Mouse (Mus musculus) midbrain, embryonic 12.5 days (tissue): ENCODE results near the gene Upk2. TPM values are rescaled to one million over a fixed set of nuclear protein-coding genes. Genes with fewer than 3 reads are reported as not detected.
"Not testable (repeated sequence)": the region's sequence is repeated elsewhere in the genome, so short reads cannot be mapped to it uniquely, and the experiment has no call there.

ENCODE experiments used
- ATAC-seq: fragments of 200-750 bp; cut with Nextera tagmentation; 2 replicates; pipeline ENCODE4 v1.8.0; 2017; ENCODE audit warnings: low read depth, moderate TSS enrichment, moderate library complexity; ENCODE audit not compliant: low FRiP score
- H3K27ac ChIP-seq: fragments of 300-500 bp; sonication (generic); replicated peaks from 2 replicates; pipeline ENCODE4 v1.5.1; 2016; ENCODE audit warnings: mild to moderate bottlenecking
- H3K27me3 ChIP-seq: fragments of 300-500 bp; sonication (generic); 2 replicates; pipeline ENCODE4 v1.6.1; 2016; ENCODE audit warnings: mild to moderate bottlenecking
- H3K36me3 ChIP-seq: fragments of 300-500 bp; sonication (generic); 2 replicates; pipeline ENCODE4 v1.6.1; 2016
- H3K4me1 ChIP-seq: fragments of 300-500 bp; sonication (generic); 2 replicates; pipeline ENCODE4 v1.6.1; 2016
- H3K4me2 ChIP-seq: fragments of 300-500 bp; sonication (generic); replicated peaks from 2 replicates; pipeline ENCODE4 v1.6.1; 2016; ENCODE audit warnings: mild to moderate bottlenecking, moderate library complexity
- H3K4me3 ChIP-seq: fragments of 300-500 bp; sonication (generic); 2 replicates; pipeline ENCODE4 v1.5.1; 2016; ENCODE audit warnings: mild to moderate bottlenecking
- H3K9ac ChIP-seq: fragments of 300-500 bp; sonication (generic); replicated peaks from 2 replicates; pipeline ENCODE4 v1.6.1; 2016; ENCODE audit warnings: mild to moderate bottlenecking, moderate library complexity
- H3K9me3 ChIP-seq: fragments of 300-500 bp; sonication (generic); 2 replicates; pipeline ENCODE4 v1.6.1; 2016; ENCODE audit warnings: mild to moderate bottlenecking
- WGBS: fragments of 180-500 bp; shearing (Covaris S2); methylation state at CpG from one replicate; pipeline ENCODE4 v1.1.7; 2016; 5-methylcytosine and 5-hydroxymethylcytosine counted together
- polyA plus RNA-seq: library from polyadenylated mRNA; unstranded; fragments of >200 nt; fragmentation: Nextera tagmentation; extraction: Ambion mirVana; gene quantifications from 2 replicates; pipeline ENCODE4 v1.2.1, GENCODE M21; 2016

Gene Upk2
- polyA plus RNA-seq, 1 experiment from 2014 or later = not detected

DNA sequence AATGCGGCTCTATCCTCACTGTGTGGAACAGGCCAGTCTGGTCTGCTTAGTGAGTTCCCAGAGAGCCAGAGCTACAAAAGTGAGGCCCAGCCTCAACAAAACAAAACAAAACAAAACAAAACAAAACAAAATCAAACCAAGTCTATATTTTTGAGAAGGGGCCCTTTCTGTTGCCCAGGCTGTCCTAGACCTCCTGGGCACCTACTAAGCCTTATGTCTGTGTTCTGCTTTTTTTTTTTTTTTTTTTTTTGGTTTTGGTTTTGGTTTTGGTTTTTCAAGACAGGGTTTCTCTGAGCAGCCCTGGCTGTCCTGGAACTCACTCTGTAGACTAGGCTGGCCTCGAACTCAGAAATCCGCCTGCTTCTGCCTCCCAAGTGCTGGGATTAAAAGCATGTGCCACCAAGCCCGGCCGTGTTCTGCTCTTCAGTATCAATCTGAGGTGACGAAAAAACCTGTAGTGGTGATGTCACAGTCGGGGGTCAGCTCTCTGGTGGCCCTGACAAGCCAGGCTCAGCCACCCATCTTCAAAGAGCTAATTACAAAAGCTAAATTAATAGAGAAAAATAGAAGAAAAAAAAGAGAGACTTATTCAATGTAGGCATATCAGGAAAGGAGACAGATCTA lies 10.3 kb downstream of the Upk2 start:
- not testable (repeated sequence) for H3K36me3 ChIP-seq, H3K4me1 ChIP-seq, ATAC-seq, H3K4me3 ChIP-seq, H3K9me3 ChIP-seq, H3K27me3 ChIP-seq, H3K4me2 ChIP-seq, H3K27ac ChIP-seq, H3K9ac ChIP-seq
- WGBS = 85% methylated on average over 7 of the region's 7 CpGs

DNA sequence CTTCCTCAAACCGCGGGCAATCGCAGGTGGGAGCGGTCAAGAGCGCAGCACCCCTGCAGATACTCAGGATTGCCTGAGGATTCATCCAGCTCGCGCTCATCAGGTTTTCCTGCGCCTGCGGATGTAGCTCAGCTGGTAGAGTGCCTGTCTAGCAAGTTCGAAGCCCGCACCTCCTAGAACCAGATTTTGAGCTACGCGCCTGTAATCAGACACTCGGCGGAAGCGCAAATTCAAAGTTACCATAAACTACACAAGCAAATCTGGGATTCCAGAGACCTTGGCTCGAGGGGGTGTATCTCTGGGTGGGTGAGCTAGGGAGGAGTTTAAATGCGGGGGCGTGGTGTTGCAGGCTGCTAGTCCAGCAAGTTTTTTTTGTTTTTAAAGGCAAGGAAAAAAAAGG lies 13.8 kb downstream of the Upk2 start, which contains the start of gene Foxr1:
Gene Foxr1, minus strand, starts transcription at position 176 of the 400 bp plus-strand sequence.
- Histone ChIP-seq H3K4me3 (no peak within 1 kb of the TSS), H3K4me1 (no peaks in the 10 kb centered on the region), H3K9ac (no peak within 1 kb of the TSS), H3K27ac (no peak within 1 kb of the TSS), H3K36me3 (no peaks in the 10 kb centered on the region), H3K27me3 (no peaks in the 10 kb centered on the region), H3K4me2 (no peak within 1 kb of the TSS), H3K9me3 (no peaks in the 10 kb centered on the region)
- ATAC-seq = no peak
- WGBS = 76% methylated on average over 19 of the region's 19 CpGs

DNA sequence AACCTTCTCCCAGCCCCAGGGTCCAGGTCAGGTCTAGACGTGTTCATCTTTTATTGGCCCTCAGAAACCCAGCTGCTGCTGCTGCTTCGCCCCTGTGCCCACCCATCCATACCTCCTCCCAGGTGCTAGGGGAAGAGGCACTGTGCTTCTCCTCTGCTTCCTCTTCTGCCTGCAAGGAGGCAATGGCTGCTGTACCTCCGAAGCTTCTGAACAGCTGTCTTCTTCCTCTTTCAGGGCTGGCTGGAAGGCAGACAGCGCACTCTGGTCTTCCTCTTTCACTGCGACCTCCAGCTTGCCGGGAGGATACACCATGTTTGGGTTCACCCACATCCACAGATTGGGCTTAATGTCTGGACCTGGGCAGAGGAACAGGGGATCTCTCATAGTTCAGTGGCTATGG lies 19.0 kb downstream of the Upk2 start:
- WGBS = 83% methylated on average over 6 of the region's 6 CpGs
- no peak for ATAC-seq
- no peak overlapping the region for H3K9ac ChIP-seq

DNA sequence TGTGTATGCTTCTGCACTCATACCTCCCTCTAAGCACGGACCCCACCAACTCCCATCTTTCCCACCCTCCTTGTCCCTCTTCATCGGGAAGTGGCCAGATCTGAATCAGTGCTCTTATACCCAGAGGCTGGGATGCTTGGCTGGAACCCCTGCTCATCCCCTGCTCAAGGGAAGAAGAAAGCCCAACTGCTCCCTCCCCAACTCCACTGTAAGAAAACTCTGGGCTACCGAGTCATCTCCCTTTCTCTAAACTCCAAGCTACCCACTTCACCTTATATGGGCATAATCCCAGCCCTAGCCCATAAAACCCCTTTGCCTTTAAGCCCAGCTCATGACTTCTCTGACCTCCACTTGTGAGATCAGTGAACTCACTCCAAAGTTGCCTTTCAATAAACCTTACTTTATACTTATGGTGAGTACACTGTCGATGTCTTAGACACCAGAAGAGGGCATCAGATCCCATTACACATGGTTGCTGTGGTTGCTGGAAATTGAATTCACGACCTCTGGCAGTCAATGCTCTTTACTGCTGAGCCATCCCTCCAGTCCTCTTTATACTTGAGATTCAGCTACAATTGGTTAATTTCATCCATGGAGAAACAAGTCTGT lies 22.1 kb downstream of the Upk2 start:
- whole genome bisulfite sequencing = 61% methylated on average over 5 of the region's 5 CpGs
- 0 out of 2 replicates have a peak, but pooled peaks cover 2% of the 10 kb centered on the region for H3K4me1 ChIP-seq
- no peaks in the 10 kb centered on the region for H3K9me3 ChIP-seq
- no peak overlapping the region for H3K27ac ChIP-seq
- H3K4me2 ChIP-seq = no peak overlapping the region
- H3K36me3 ChIP-seq = no peaks in the 10 kb centered on the region
- H3K9ac ChIP-seq = no peak overlapping the region
- no peak overlapping the region for H3K4me3 ChIP-seq
- no peak for ATAC-seq
- no peaks in the 10 kb centered on the region for H3K27me3 ChIP-seq

More for the DNA sequence above, 19.0 kb downstream of the Upk2 start:
- Histone ChIP-seq H3K4me3 (no peak overlapping the region), H3K36me3 (no peaks in the 10 kb centered on the region), H3K27ac (no peak overlapping the region), H3K9me3 (no peaks in the 10 kb centered on the region), H3K27me3 (no peaks in the 10 kb centered on the region), H3K4me2 (no peak overlapping the region), H3K4me1 (0 out of 2 replicates have a peak, but pooled peaks cover 2% of the 10 kb centered on the region)

DNA sequence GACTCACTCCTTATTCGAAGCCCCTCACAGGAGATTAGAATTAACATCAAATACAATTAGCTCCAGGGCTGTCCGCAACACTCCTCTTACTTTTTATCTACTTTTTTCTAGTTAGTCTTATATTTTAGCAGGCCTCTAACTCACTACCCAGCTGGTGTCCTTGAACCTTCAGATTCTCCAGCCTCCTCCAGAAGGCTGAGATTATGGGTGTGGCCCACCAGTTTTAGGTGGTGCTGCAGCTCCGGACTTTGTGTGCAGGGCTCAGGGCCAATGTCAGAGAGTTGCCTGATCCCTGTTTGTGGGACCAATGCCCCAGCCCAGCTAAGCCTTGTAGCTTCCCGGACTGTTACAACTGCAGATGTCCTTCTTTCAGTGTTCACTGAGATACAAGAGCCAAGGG lies 31.2 kb downstream of the Upk2 start:
- Histone ChIP-seq H3K4me2 (no peak overlapping the region), H3K27me3 (no peaks in the 10 kb centered on the region), H3K9me3 (no peaks in the 10 kb centered on the region), H3K4me1 (no peaks in the 10 kb centered on the region), H3K4me3 (no peak overlapping the region), H3K9ac (no peak overlapping the region), H3K36me3 (no peaks in the 10 kb centered on the region), H3K27ac (no peak overlapping the region)
- 94% methylated on average over 4 of the region's 4 CpGs for WGBS
- ATAC-seq = no peak

DNA sequence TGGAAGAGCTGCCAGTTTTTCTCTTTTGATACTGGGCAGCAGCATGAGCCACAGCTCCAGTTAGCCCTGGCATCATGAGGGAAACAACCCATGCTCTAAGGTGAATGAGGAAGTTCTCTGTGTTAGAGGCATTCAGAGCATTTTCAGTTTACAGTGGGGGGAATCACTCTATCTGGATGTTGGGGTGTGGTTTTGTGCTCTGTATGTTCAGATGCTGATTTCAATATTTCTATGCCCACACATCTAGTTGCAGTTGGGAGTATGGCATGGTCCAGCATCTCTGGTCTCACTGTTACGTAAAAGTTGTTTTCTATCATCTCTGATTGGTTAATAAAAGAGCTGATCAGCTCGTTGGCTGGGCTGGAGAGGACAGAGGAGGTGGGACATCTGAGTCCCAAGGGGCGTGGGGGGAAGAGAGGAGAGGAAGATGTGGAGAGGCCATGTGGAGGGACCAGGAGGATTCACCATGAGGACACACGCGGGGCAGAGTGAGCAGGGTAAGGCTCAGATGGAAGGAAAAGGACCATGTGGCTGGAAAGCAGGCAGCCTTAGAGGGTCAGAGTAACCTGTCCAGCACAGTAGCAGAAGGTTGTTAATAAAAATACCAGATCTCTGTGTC lies 34.4 kb downstream of the Upk2 start:
- no peaks in the 10 kb centered on the region for H3K9me3 ChIP-seq
- WGBS = 80% methylated on average over 5 of the region's 5 CpGs
- no peak for ATAC-seq

DNA sequence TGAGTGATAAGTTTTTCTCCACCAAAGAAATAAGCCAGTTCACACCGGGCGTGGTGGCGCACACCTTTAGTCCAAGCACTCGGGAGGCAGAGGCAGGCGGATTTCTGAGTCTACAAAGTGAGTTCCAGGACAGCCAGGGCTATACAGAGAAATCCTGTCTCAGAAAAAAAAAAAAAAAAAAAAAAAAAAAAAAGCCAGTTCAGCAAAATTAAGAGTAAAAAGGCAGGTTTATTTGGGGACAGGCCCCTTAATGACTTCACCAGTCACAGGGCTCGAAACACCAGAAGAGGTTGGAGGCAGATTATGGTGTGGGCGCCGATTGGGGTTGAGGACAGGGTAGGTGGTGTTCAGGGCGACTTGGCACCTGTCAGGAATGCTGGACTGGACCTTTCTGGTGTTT lies 35.0 kb downstream of the Upk2 start:
- ATAC-seq, H3K27me3 ChIP-seq: not testable (repeated sequence)
- WGBS = 96% methylated on average over 9 of the region's 9 CpGs

More for the DNA sequence above, 34.4 kb downstream of the Upk2 start:
- no peak overlapping the region for H3K4me2 ChIP-seq
- H3K4me3 ChIP-seq = no peak overlapping the region
- H3K27ac ChIP-seq = no peak overlapping the region
- H3K27me3 ChIP-seq = no peaks in the 10 kb centered on the region
- 0 out of 2 replicates have a peak, but pooled peaks cover 9% of the 10 kb centered on the region for H3K36me3 ChIP-seq
- H3K4me1 ChIP-seq = peaks cover 8% of the 10 kb centered on the region
- no peak overlapping the region for H3K9ac ChIP-seq

DNA sequence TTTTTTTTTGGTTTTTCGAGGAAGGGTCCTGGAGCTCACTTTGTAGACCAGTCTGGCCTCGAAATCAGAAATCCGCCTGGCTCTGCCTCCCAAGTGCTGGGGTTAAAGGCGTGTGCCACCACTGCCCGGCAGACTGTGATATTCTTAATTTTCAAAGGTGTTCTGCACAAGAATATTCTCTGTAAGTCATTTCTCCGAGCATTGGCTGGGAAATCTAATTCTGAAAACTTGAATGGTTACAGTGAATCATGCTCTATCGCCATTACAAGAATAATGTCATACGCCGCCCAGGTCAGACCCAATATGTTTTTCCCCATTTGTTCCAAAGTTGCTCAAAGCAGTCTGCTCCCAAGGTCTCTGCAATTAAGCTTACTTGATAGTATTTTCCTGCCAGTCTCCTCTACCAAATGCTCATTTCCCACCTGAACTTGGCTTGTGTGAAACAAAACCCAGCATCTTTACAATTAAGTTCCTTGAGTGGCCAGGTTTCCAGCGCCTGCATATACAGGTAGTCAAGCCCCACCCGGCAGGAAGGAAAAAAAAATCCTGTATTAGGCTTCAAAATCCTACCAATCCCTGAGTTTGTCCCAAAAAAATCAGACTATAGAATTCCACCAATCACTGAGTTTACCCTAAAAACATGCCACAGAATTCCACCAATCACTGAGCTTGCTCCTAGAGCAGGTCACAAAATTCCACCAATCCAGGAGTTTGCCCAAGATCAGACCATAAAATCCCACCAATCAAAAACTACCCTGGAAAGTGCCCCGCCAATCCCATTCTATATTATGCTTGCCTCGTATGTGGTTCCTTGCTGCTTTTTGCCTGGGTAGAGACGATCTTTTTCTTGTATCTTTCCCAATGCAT lies 36.0 kb downstream of the Upk2 start, which contains the start of gene Ccdc84:
Gene Ccdc84, minus strand, starts transcription at position 51 of the 867 bp plus-strand sequence.
- Histone ChIP-seq H3K9ac (peak within 1 kb of the TSS; percentile 87), H3K36me3 (0 out of 2 replicates have a peak, but pooled peaks cover 20% of the 10 kb centered on the region), H3K9me3 (no peaks in the 10 kb centered on the region), H3K4me2 (peak within 1 kb of the TSS; percentile 94), H3K27ac (peak within 1 kb of the TSS; percentile 80), H3K27me3 (no peaks in the 10 kb centered on the region), H3K4me3 (peak within 1 kb of the TSS; percentile 84), H3K4me1 (peaks cover 8% of the 10 kb centered on the region)
- WGBS = 81% methylated on average over 14 of the region's 14 CpGs
- no peak for ATAC-seq

More for the DNA sequence above, 35.0 kb downstream of the Upk2 start:
- H3K9me3 ChIP-seq, H3K4me1 ChIP-seq, H3K9ac ChIP-seq, H3K4me3 ChIP-seq, H3K27ac ChIP-seq, H3K4me2 ChIP-seq: not testable (repeated sequence)
- H3K36me3 ChIP-seq = 0 out of 2 replicates have a peak, but pooled peaks cover 10% of the 10 kb centered on the region

DNA sequence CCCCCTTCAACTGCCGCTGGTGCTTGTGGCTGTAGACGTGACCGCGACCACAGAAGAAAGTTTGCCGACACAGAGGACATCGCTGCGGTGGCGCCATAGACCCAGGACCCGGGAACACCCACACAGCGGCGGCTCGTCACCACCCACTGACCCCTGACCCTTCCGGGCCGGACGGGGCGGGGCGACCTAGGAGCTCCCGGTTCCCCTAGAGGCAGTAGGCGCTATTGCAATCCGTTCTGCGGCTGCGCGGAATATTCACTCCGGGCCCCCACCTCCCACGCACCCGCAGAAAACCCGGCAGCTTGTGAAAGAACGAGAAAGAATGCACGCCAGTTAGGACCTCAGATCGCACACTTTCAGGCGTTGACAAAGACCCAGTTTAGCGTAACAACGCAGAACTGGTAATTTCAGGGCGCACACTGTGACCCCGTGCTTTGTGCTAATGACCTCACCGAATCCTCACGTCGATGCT lies 36.8 kb downstream of the Upk2 start:
- Histone ChIP-seq H3K36me3 (peaks cover 28% of the 10 kb centered on the region), H3K9ac (peak overlapping the region; percentile 87), H3K4me2 (peak overlapping the region; percentile 94), H3K9me3 (no peaks in the 10 kb centered on the region), H3K4me1 (peaks cover 8% of the 10 kb centered on the region), H3K27me3 (no peaks in the 10 kb centered on the region), H3K27ac (peak overlapping the region; percentile 80), H3K4me3 (peak overlapping the region; percentile 84)
- under 1% methylated on average over 38 of the region's 38 CpGs for WGBS
- peak; percentile 88 for ATAC-seq

DNA sequence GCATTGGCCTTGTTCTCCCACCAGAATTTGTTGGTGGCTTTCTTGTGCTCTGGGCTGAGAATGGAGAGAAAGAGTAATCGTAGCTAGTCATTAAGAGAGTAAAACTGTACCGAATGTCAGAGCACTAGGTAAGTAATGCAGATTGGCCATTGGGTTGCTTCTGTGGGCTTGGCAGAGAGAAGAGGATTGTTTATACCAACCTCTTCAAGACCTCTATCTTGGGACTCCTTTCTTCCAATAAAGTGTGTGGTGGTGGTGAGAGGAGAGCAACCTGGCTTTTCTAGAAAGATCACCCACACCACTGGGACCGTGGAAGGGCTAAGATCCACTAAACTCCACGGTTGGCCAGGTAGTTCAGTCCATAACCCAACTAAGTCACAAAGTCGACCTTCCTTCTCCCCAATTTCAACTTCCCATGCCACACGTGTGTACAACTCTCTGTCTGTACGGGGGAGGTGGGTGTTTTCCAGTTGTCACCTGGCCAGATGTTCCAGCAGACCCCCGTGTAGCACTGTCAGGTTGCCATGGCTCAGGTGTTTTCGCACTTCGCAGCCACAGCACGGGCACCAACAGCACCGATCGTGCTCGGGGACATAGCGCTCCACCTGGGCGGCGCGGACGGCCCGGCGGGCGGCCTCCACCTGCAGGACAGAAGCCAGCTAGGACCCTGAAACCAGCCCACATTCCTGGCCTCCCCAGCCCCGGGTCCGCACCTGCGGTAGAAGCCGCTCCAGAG lies 37.5 kb downstream of the Upk2 start:
- H3K27ac ChIP-seq = peak overlapping the region; percentile 80; the same call in 1 of the 2 replicates
- no peaks in the 10 kb centered on the region for H3K27me3 ChIP-seq
- peak overlapping the region; percentile 84 for H3K4me3 ChIP-seq
- 9% methylated on average over 26 of the region's 26 CpGs for whole genome bisulfite sequencing
- peak overlapping the region; percentile 87 for H3K9ac ChIP-seq
- H3K36me3 ChIP-seq = peaks cover 33% of the 10 kb centered on the region
- ATAC-seq = peak; percentile 75; the same call in 1 of the 2 replicates
- H3K9me3 ChIP-seq = no peaks in the 10 kb centered on the region
- peak overlapping the region; percentile 94 for H3K4me2 ChIP-seq
- peaks cover 8% of the 10 kb centered on the region for H3K4me1 ChIP-seq

DNA sequence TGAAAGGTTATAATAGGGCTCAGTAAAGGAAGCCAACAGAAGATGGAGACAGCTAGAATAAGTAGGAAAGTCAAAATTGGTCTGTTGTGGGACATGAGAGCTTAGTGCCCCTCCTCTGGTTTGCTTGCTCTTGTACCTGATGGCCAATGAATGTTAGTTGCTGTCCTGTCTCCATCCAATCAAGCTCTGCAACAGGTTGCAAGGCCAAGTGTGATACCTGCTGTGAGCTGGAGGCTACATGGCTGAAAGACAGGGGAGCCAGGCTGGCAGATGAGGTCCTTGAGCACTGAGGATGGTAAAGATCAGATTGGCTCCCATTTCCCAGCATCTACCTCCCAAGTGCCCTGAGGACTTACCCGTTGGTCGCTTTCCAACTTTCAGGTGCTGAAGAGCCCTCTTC lies 42.0 kb downstream of the Upk2 start:
- Histone ChIP-seq H3K4me2 (no peak overlapping the region), H3K9ac (no peak overlapping the region), H3K4me1 (peaks cover 19% of the 10 kb centered on the region), H3K9me3 (no peaks in the 10 kb centered on the region), H3K4me3 (no peak overlapping the region), H3K36me3 (peaks cover 68% of the 10 kb centered on the region), H3K27me3 (no peaks in the 10 kb centered on the region), H3K27ac (no peak overlapping the region)
- 81% methylated on average over 2 of the region's 2 CpGs for WGBS
- ATAC-seq = no peak
